Mouse (Mus musculus): ENCODE data around the gene Ramp3. TPM values are rescaled to one million over a fixed set of nuclear protein-coding genes. Genes with fewer than 3 reads are reported as not detected.
A peak's percentile ranks its signal among the peaks of the same experiment; 100 is the strongest.

Ramp3 gene
- 23.8 and 25.7 TPM in 2 replicates for polyA plus RNA-seq (2015; fragmentation: Nextera tagmentation; extraction: Ambion mirVana)

DNA sequence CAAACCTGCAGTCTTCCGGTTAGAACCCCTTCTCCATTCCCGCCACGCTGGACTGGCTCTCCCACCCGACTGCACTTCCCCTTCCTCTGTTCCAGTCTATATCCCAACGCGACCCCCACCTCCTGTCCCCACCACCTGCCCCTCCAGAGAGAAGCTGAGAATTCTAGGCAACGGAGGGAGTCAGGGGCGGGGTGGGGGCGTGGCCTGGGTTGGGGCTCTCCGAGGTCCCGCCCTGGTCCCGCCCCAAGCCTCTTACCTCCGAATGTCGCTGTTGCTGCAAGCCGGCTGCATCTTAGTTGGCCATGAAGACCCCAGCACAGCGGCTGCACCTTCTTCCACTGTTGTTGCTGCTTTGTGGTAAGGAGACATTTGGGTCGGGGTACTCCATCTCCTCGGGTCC lies at the start of gene Ramp3:
TSS of gene Ramp3 (plus strand) at position 251 of the 400 bp plus-strand sequence.
- H3K4me2 ChIP-seq = peak within 1 kb of the TSS; percentile 73
- peak; percentile 66 for ATAC-seq (ENCODE audit: low read depth)
- H3K9ac ChIP-seq = peak within 1 kb of the TSS; percentile 70
- H3K4me3 ChIP-seq = peak within 1 kb of the TSS; percentile 42
- no peaks in the 10 kb centered on the region for H3K36me3 ChIP-seq
- WGBS = under 1% methylated on average over 18 of the region's 18 CpGs
- no peaks in the 10 kb centered on the region for H3K9me3 ChIP-seq
- peaks cover 37% of the 10 kb centered on the region for H3K4me1 ChIP-seq (replicated peaks)
- no peak within 1 kb of the TSS for H3K27ac ChIP-seq (replicated peaks)
- H3K27me3 ChIP-seq = peaks cover 6% of the 10 kb centered on the region

DNA sequence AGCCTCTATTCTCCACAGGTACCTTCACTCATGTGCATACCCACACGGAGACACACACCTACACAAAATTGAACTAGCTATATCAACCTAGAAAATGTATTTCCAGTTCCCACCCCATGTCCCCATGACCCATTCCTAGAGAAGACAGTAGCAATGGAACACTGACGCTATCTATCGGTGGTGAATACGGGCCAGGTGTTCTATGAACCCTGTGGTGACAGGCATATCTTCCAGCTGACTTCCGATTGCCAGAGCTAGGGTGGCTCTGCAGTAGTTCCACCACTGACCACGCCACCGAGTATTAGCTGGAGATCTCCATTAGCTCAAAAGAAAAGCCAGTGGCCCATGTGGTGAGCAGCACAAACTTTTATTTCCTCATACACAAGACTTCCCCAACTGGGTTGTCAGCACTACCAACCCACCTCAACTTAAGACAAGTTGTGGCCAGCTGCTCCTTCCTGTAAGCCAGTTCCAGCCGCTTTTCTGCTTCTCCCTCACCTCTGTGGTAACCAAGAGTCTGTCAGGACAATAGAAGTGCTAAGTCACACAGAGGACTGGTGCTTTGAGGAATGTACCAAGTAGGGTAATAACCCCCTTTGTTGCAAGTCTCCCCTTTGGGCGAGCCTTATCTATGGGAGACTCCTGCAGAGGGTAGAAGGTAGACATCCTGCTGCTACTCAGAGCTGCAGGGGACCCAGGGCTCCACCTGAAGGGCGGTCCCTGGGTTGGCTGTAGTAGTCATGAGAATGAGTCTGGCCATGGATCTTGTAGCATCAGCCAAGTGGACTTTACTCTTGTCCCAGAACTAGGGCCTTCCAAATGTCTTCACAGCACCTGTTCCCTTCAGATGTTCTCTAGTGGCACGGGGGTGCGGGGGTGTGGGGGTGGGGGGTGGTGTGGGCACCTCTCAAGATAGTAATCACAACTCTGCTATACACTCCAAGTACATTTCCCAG lies 42.8 kb upstream of the Ramp3 start:
- H3K9me3 ChIP-seq = no peaks in the 10 kb centered on the region
- no peaks in the 10 kb centered on the region for H3K4me1 ChIP-seq (replicated peaks)
- no peaks in the 10 kb centered on the region for H3K27me3 ChIP-seq
- no peak overlapping the region for H3K4me2 ChIP-seq
- no peak overlapping the region for H3K9ac ChIP-seq
- no peak overlapping the region for H3K27ac ChIP-seq (replicated peaks)
- ATAC-seq (ENCODE audit: low read depth) = no peak
- WGBS = 93% methylated on average over 12 of the region's 12 CpGs
- H3K36me3 ChIP-seq = peaks cover 82% of the 10 kb centered on the region
- H3K4me3 ChIP-seq = no peak overlapping the region

DNA sequence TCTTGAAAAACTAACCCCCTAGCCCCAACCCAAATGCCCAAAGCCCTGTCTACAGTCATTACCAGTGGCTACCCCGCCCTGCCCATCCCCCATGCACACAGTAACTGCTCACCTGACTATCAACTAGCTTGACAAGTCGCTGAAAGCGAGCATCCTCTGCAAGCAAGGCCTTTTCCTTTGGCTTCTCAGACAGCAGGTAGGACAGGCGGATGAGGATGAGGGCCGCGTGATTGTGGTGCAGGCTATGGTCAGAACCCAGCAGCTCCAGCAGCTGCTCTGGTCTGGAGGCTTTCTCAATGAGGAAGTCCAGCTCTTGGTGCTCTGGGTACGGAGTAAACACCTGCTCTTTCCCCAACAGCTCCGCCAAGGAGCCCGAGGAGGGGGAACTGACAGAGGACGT lies 34.6 kb upstream of the Ramp3 start:
- Histone ChIP-seq H3K36me3 (peaks cover 58% of the 10 kb centered on the region), H3K4me2 (peak overlapping the region; percentile 79; the same call in 1 of the 2 replicates), H3K27ac (replicated peaks) (no peak overlapping the region), H3K9ac (no peak overlapping the region), H3K9me3 (no peaks in the 10 kb centered on the region), H3K27me3 (no peaks in the 10 kb centered on the region), H3K4me1 (replicated peaks) (peaks cover 33% of the 10 kb centered on the region), H3K4me3 (no peak overlapping the region)
- ATAC-seq (ENCODE audit: low read depth) = no peak
- WGBS = 93% methylated on average over 10 of the region's 10 CpGs

DNA sequence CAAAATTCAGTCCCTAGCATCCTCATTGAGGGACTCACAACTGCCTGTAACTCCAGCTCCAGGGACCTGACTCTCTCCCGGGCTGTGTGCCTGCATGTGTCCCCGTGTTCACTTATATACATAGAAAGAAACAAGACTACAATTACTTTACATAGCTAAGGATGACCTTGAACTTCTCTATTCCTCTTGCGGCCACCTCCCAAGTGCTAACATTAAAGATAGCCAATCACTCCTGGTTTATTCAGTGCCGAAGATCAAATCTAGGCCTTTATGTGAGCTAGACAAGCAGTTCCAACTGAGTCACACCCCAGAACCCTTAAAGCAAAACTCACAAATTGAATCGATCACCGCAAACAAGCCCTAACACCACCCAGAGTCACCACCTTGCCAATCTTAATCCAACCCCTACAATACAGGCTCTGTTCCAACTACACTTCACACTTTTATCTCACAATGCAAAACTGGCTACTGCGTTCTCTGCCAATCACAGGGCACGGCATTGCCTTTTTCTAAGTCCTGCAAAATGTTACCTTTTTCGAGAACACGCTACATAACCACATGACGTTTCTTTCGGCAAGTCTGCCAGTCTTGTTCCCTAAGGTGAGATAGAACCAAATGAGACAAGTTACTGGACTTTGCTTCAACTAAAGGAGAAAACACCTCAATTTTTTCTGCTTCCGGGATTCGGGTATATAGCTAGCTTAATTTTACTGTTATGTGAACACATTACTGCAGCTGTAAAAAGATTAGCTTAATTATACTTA lies 33.5 kb upstream of the Ramp3 start:
- H3K27ac ChIP-seq (replicated peaks) = no peak overlapping the region
- H3K9me3 ChIP-seq = no peaks in the 10 kb centered on the region
- H3K36me3 ChIP-seq = peaks cover 47% of the 10 kb centered on the region
- 73% methylated on average over 14 of the region's 14 CpGs for WGBS
- no peak for ATAC-seq (ENCODE audit: low read depth)
- peak overlapping the region; percentile 79 for H3K4me2 ChIP-seq
- peak overlapping the region; percentile 84 for H3K9ac ChIP-seq
- peaks cover 33% of the 10 kb centered on the region for H3K4me1 ChIP-seq (replicated peaks)
- H3K27me3 ChIP-seq = no peaks in the 10 kb centered on the region
- peak overlapping the region; percentile 68 for H3K4me3 ChIP-seq

DNA sequence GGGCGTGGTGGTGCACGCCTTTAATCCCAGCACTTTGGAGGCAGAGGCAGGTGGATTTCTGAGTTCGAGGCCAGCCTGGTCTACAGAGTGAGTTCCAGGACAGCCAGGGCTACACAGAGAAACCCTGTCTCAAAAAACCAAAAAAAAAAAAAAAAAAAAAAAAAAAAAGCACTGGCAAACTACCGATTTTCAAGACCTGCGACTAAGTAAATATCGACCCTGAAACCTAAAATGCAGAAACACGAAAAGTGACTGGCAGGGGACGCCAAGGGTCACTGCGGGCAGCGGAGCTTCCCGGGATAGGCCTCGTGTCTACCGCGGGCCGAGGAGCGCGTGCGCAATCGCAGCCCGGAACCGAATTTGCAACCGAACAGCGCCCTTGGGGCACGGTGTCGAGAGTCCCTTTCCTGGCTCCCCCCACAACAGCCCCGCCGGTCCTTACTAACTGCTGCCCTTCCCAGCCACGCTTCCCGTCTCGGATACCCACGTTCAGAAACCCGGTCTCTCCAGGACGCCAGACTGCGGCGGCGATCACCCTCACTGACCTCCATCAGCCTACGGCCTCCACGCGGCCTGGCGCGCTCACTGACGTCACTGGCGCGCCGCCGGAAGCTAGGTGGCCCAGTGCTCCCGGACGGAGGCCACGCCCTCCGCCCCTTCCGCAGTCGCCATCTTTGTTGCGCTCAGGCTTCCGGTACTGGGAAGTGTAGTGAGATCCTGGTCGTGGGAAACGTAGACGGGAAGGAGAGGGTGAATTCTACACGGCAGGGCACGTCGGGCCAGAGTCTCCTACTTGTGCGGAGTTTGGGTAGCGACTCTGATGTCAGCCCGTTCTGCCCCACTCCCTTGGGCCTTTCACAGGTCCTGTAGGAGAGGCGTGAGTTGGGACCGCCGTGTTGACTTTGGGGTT lies 32.6 kb upstream of the Ramp3 start, which contains the start of gene Tbrg4:
TSS of gene Tbrg4 (minus strand) at position 590 of the 910 bp plus-strand sequence.
- Histone ChIP-seq H3K27me3 (no peaks in the 10 kb centered on the region), H3K36me3 (peaks cover 37% of the 10 kb centered on the region), H3K27ac (replicated peaks) (peak within 1 kb of the TSS; percentile 89), H3K4me1 (replicated peaks) (peaks cover 33% of the 10 kb centered on the region), H3K9ac (peak within 1 kb of the TSS; percentile 84), H3K4me2 (peak within 1 kb of the TSS; percentile 79), H3K9me3 (no peaks in the 10 kb centered on the region), H3K4me3 (peak within 1 kb of the TSS; percentile 68)
- WGBS = 1% methylated on average over 65 of the region's 66 CpGs
- peak; percentile 95 for ATAC-seq (ENCODE audit: low read depth)

DNA sequence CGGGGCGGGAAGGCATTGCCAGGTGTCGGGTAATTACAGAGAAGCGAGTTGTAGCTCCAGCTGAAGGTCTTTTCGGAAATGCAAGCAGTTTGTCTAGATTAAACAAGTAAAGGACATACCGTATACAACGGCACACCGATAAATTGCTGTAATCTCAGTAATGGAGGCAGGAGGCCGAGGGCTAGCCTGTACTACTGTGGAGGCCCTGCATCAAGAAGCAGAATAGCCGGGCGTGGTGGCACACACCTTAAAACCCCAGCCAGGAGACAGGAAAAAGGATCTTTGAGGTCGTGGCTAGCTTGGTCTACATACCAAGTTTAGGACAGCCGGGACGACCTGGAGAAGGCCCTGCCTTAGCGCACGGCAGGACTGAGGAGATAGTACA lies 31.9 kb upstream of the Ramp3 start:
- no peaks in the 10 kb centered on the region for H3K9me3 ChIP-seq
- ATAC-seq (ENCODE audit: low read depth) = peak; percentile 48
- H3K36me3 ChIP-seq = peaks cover 31% of the 10 kb centered on the region
- H3K27ac ChIP-seq (replicated peaks) = peak overlapping the region; percentile 89
- H3K4me3 ChIP-seq = peak overlapping the region; percentile 68
- H3K4me2 ChIP-seq = peak overlapping the region; percentile 79
- H3K9ac ChIP-seq = peak overlapping the region; percentile 84
- peaks cover 33% of the 10 kb centered on the region for H3K4me1 ChIP-seq (replicated peaks)
- WGBS = 15% methylated on average over 16 of the region's 16 CpGs
- H3K27me3 ChIP-seq = no peaks in the 10 kb centered on the region

DNA sequence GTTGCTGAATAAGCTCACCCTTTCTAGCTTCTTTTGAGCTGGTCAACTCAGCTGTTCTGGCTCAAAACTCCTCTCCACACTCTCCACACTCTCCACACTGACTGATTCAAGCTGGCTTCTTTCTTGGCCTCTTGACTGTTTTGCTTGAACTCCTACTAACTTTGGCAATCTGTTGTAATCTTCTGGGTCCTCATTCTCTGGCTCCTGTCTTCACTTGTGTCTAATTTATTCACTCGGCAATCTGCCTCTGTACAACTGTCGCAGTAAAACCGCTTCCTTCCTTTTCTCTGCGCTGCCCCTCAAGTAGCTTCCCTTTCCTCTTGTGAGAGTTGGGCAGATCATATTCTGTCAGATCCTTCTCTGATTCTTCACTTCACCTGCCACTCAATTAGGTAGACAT lies 30.6 kb upstream of the Ramp3 start:
- Histone ChIP-seq H3K9ac (no peak overlapping the region), H3K4me1 (replicated peaks) (peaks cover 33% of the 10 kb centered on the region), H3K27me3 (no peaks in the 10 kb centered on the region), H3K36me3 (peaks cover 18% of the 10 kb centered on the region), H3K4me3 (no peak overlapping the region), H3K9me3 (no peaks in the 10 kb centered on the region), H3K4me2 (no peak overlapping the region), H3K27ac (replicated peaks) (no peak overlapping the region)
- WGBS = 92% methylated on average over 4 of the region's 4 CpGs
- ATAC-seq (ENCODE audit: low read depth) = no peak

DNA sequence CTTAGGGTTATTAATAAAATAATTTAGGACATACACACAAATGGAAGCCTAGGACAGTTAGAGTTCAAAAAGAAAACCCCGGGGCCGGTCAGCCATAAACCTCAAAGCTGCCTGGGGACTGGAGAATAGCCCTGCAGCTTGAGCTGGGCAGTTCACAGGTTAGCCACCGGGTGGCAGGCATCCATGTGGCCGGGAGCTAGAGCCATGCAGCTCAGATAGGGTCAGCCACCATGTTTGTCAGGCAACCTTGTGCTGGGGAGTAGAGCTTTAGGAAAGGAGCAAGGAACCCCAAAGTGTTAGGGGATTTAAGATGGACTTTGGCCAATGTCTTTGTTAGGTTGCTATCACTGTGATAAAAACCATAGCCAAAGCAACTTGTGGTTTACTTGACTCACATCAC lies 29.8 kb upstream of the Ramp3 start:
- WGBS = 21% methylated on average over 4 of the region's 4 CpGs

DNA sequence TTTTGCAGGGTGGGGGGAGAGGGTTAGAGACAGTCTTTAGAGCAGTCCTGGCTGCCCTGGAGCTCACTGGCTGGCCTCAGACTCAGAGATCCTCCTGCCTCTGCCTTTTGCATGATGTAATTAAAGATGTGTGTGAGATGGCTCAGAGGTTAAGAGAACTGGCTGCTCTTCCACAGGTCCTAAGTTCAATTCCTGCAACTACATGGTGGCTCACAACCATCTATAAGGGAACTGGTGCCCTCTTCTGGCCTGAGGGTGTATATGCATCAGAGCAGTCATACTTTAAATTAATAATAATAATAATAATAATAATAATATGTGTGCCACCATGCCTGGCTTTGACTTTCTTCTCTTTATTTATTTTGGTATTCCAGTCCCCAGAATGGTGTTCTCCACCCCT lies 28.7 kb upstream of the Ramp3 start:
- no peak overlapping the region for H3K4me2 ChIP-seq
- no peak overlapping the region for H3K4me3 ChIP-seq
- no peak overlapping the region for H3K9ac ChIP-seq
- no peaks in the 10 kb centered on the region for H3K27me3 ChIP-seq
- ATAC-seq (ENCODE audit: low read depth) = no peak
- H3K4me1 ChIP-seq (replicated peaks) = peaks cover 14% of the 10 kb centered on the region
- H3K9me3 ChIP-seq = no peaks in the 10 kb centered on the region
- H3K27ac ChIP-seq (replicated peaks) = no peak overlapping the region
- no peaks in the 10 kb centered on the region for H3K36me3 ChIP-seq

More for the DNA sequence above, 29.8 kb upstream of the Ramp3 start:
- H3K27me3 ChIP-seq = no peaks in the 10 kb centered on the region
- no peak overlapping the region for H3K4me2 ChIP-seq
- H3K9me3 ChIP-seq = no peaks in the 10 kb centered on the region
- H3K4me3 ChIP-seq = no peak overlapping the region
- H3K4me1 ChIP-seq (replicated peaks) = peaks cover 25% of the 10 kb centered on the region
- H3K36me3 ChIP-seq = peaks cover 10% of the 10 kb centered on the region
- ATAC-seq (ENCODE audit: low read depth) = no peak
- H3K9ac ChIP-seq = no peak overlapping the region
- no peak overlapping the region for H3K27ac ChIP-seq (replicated peaks)

DNA sequence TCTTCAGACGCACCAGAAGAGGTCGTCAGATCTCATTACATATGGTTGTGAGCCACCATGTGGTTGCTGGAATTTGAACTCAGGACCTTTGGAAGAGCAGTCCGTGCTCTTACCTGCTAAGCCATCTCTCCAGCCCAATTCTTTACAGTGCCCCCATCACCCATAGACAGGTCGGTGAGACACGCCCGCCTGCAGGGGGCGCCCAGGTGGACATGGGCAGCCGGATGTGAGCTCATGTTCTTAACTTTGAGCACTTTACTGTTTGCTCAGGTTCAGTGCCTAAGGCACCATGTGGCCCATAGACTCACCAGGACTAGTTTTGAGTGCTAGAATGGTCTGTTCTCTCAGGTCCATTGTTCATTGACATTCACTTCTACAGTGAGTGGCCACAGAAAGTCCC lies 22.2 kb upstream of the Ramp3 start:
- ATAC-seq (ENCODE audit: low read depth) = no peak
- H3K27ac ChIP-seq (replicated peaks) = no peak overlapping the region
- no peak overlapping the region for H3K4me3 ChIP-seq
- no peaks in the 10 kb centered on the region for H3K4me1 ChIP-seq (replicated peaks)
- H3K4me2 ChIP-seq = no peak overlapping the region
- H3K9me3 ChIP-seq = no peaks in the 10 kb centered on the region
- WGBS = 70% methylated on average over 8 of the region's 8 CpGs
- no peak overlapping the region for H3K9ac ChIP-seq
- no peaks in the 10 kb centered on the region for H3K36me3 ChIP-seq
- no peaks in the 10 kb centered on the region for H3K27me3 ChIP-seq

DNA sequence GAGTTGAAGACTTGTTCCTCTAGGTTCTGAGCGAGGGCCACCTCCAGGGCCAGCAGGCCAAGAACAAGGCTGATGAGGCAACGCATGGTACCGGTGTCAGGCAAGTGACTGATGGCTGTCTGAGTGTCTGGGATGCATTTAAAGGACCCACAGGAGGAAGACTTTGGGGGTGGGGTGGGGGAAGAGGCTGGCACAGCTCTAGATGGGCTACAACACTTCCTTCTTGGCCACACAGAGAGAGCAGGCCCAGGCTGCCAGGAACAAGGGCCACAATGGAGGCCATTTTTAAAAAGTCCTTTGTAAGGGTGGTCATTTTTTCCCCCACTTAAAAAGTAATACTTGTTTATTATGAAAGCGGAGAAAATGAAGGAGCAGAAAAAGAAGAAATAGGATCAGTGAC lies 19.8 kb upstream of the Ramp3 start, which contains the start of gene Wap:
TSS of gene Wap (minus strand) at position 101 of the 400 bp plus-strand sequence.
- H3K4me1 ChIP-seq (replicated peaks) = no peaks in the 10 kb centered on the region
- H3K9me3 ChIP-seq = no peaks in the 10 kb centered on the region
- H3K27me3 ChIP-seq = no peaks in the 10 kb centered on the region
- no peak within 1 kb of the TSS for H3K4me3 ChIP-seq
- ATAC-seq (ENCODE audit: low read depth) = no peak
- WGBS = 89% methylated on average over 4 of the region's 4 CpGs
- H3K9ac ChIP-seq = no peak within 1 kb of the TSS
- H3K36me3 ChIP-seq = no peaks in the 10 kb centered on the region
- no peak within 1 kb of the TSS for H3K27ac ChIP-seq (replicated peaks)
- H3K4me2 ChIP-seq = no peak within 1 kb of the TSS
